Mouse (Mus musculus): Measurements from ENCODE around the gene Cd84. TPM values are rescaled to one million over a fixed set of nuclear protein-coding genes. Genes with fewer than 3 reads are reported as not detected.
"Not testable (repeated sequence)": the region's sequence is repeated elsewhere in the genome, so short reads cannot be mapped to it uniquely, and the experiment has no call there.

Cd84 gene
- 0.84 and 1.5 TPM in 2 replicates for polyA plus RNA-seq (2015; fragmentation: Nextera tagmentation; extraction: Ambion mirVana)

- 83% methylated on average over 3 of the region's 3 CpGs for WGBS
- no peak for ATAC-seq (ENCODE audit: low read depth)
- no peaks in the 10 kb centered on the region for H3K9me3 ChIP-seq
- H3K9ac ChIP-seq, result no peak within 1 kb of the TSS
- no peak within 1 kb of the TSS for H3K4me3 ChIP-seq
- H3K36me3 ChIP-seq, result no peaks in the 10 kb centered on the region
- H3K4me1 ChIP-seq (replicated peaks), result no peaks in the 10 kb centered on the region
- no peak within 1 kb of the TSS for H3K4me2 ChIP-seq
- H3K27ac ChIP-seq (replicated peaks), result no peak within 1 kb of the TSS
- no peaks in the 10 kb centered on the region for H3K27me3 ChIP-seq
These were observed at the start of gene Cd84 for GRCm38 (mm10) chr1:171839488-171839887. Gene Cd84 (plus strand): TSS chr1:171839697.

GRCm38 (mm10) chr1:171791491-171791890, 48.0 kb upstream of the Cd84 start:
- Histone ChIP-seq H3K27ac (replicated peaks) (no peak overlapping the region), H3K4me1 (replicated peaks) (no peaks in the 10 kb centered on the region), H3K27me3 (no peaks in the 10 kb centered on the region), H3K9me3 (no peaks in the 10 kb centered on the region), H3K9ac (no peak overlapping the region), H3K36me3 (no peaks in the 10 kb centered on the region), H3K4me2 (no peak overlapping the region), H3K4me3 (no peak overlapping the region)
- no peak for ATAC-seq (ENCODE audit: low read depth)
- WGBS, result 90% methylated on average over 3 of the region's 3 CpGs

- Histone ChIP-seq H3K4me3 (no peak overlapping the region), H3K9me3 (no peaks in the 10 kb centered on the region), H3K36me3 (no peaks in the 10 kb centered on the region), H3K27ac (replicated peaks) (no peak overlapping the region), H3K4me2 (no peak overlapping the region), H3K4me1 (replicated peaks) (no peaks in the 10 kb centered on the region), H3K9ac (no peak overlapping the region), H3K27me3 (no peaks in the 10 kb centered on the region)
- ATAC-seq (ENCODE audit: low read depth), result no peak
- WGBS, result 87% methylated on average over 2 of the region's 2 CpGs
These were observed 43.3 kb upstream of the Cd84 start for GRCm38 (mm10) chr1:171796185-171796584.

- Histone ChIP-seq H3K36me3 (no peaks in the 10 kb centered on the region), H3K27me3 (no peaks in the 10 kb centered on the region), H3K9ac (no peak overlapping the region), H3K9me3 (no peaks in the 10 kb centered on the region), H3K4me1 (replicated peaks) (no peaks in the 10 kb centered on the region), H3K27ac (replicated peaks) (no peak overlapping the region), H3K4me3 (no peak overlapping the region), H3K4me2 (no peak overlapping the region)
- ATAC-seq (ENCODE audit: low read depth), result no peak
- WGBS, result 76% methylated on average over 1 of the region's 1 CpGs
These were observed 41.7 kb upstream of the Cd84 start for GRCm38 (mm10) chr1:171797840-171798239.

- H3K4me3 ChIP-seq, result no peak overlapping the region
- H3K36me3 ChIP-seq, result no peaks in the 10 kb centered on the region
- H3K27ac ChIP-seq (replicated peaks), result no peak overlapping the region
- H3K27me3 ChIP-seq, result no peaks in the 10 kb centered on the region
- no peaks in the 10 kb centered on the region for H3K4me1 ChIP-seq (replicated peaks)
- no peak overlapping the region for H3K4me2 ChIP-seq
- ATAC-seq (ENCODE audit: low read depth), result no peak
- H3K9ac ChIP-seq, result no peak overlapping the region
- 89% methylated on average over 4 of the region's 4 CpGs for WGBS
- no peaks in the 10 kb centered on the region for H3K9me3 ChIP-seq
These were observed 39.8 kb upstream of the Cd84 start for GRCm38 (mm10) chr1:171799648-171800047.

GRCm38 (mm10) chr1:171811048-171811447, 28.4 kb upstream of the Cd84 start:
- not testable (repeated sequence) for H3K27ac ChIP-seq (replicated peaks); H3K36me3 ChIP-seq; H3K27me3 ChIP-seq; H3K4me3 ChIP-seq; H3K9ac ChIP-seq; ATAC-seq (ENCODE audit: low read depth); H3K9me3 ChIP-seq; H3K4me2 ChIP-seq; H3K4me1 ChIP-seq (replicated peaks)
- WGBS, result 91% methylated on average over 1 of the region's 1 CpGs

- Histone ChIP-seq H3K9ac (no peak overlapping the region), H3K9me3 (no peaks in the 10 kb centered on the region), H3K4me1 (replicated peaks) (no peaks in the 10 kb centered on the region), H3K27ac (replicated peaks) (no peak overlapping the region), H3K4me2 (no peak overlapping the region), H3K4me3 (no peak overlapping the region), H3K27me3 (no peaks in the 10 kb centered on the region), H3K36me3 (no peaks in the 10 kb centered on the region)
- 12% methylated on average over 8 of the region's 8 CpGs for WGBS
- peak; percentile 96 for ATAC-seq (ENCODE audit: low read depth)
These were observed 23.7 kb upstream of the Cd84 start for GRCm38 (mm10) chr1:171815545-171816439.

- no peak for ATAC-seq (ENCODE audit: low read depth)
- Histone ChIP-seq H3K9me3 (no peaks in the 10 kb centered on the region), H3K4me3 (no peak overlapping the region), H3K9ac (no peak overlapping the region), H3K27ac (replicated peaks) (no peak overlapping the region), H3K4me2 (no peak overlapping the region), H3K4me1 (replicated peaks) (no peaks in the 10 kb centered on the region), H3K27me3 (no peaks in the 10 kb centered on the region), H3K36me3 (no peaks in the 10 kb centered on the region)
- WGBS, result 90% methylated on average over 4 of the region's 4 CpGs
These were observed 22.5 kb upstream of the Cd84 start for GRCm38 (mm10) chr1:171816991-171817390.

GRCm38 (mm10) chr1:171821331-171821730, 18.2 kb upstream of the Cd84 start:
- WGBS, result 39% methylated on average over 1 of the region's 1 CpGs
- Histone ChIP-seq H3K4me1 (replicated peaks) (no peaks in the 10 kb centered on the region), H3K4me2 (no peak overlapping the region), H3K9ac (no peak overlapping the region), H3K27me3 (no peaks in the 10 kb centered on the region), H3K4me3 (no peak overlapping the region), H3K27ac (replicated peaks) (no peak overlapping the region), H3K9me3 (no peaks in the 10 kb centered on the region), H3K36me3 (no peaks in the 10 kb centered on the region)
- no peak for ATAC-seq (ENCODE audit: low read depth)

- H3K9ac ChIP-seq, result no peak overlapping the region
- no peak overlapping the region for H3K4me3 ChIP-seq
- H3K4me2 ChIP-seq, result no peak overlapping the region
- H3K4me1 ChIP-seq (replicated peaks), result no peaks in the 10 kb centered on the region
- WGBS, result 45% methylated on average over 4 of the region's 4 CpGs
- H3K9me3 ChIP-seq, result no peaks in the 10 kb centered on the region
- H3K27ac ChIP-seq (replicated peaks), result no peak overlapping the region
- no peaks in the 10 kb centered on the region for H3K36me3 ChIP-seq
- ATAC-seq (ENCODE audit: low read depth), result no peak
- no peaks in the 10 kb centered on the region for H3K27me3 ChIP-seq
These were observed 14.0 kb upstream of the Cd84 start for GRCm38 (mm10) chr1:171825462-171825861.

- Histone ChIP-seq H3K27ac (replicated peaks) (no peak overlapping the region), H3K9me3 (no peaks in the 10 kb centered on the region), H3K36me3 (no peaks in the 10 kb centered on the region), H3K4me1 (replicated peaks) (no peaks in the 10 kb centered on the region), H3K9ac (no peak overlapping the region), H3K4me2 (no peak overlapping the region), H3K27me3 (no peaks in the 10 kb centered on the region), H3K4me3 (no peak overlapping the region)
- no peak for ATAC-seq (ENCODE audit: low read depth)
These were observed 13.3 kb upstream of the Cd84 start for GRCm38 (mm10) chr1:171826164-171826563.

- no peak overlapping the region for H3K9ac ChIP-seq
- no peak for ATAC-seq (ENCODE audit: low read depth)
- H3K4me1 ChIP-seq (replicated peaks), result no peaks in the 10 kb centered on the region
- no peak overlapping the region for H3K4me3 ChIP-seq
- no peaks in the 10 kb centered on the region for H3K36me3 ChIP-seq
- no peaks in the 10 kb centered on the region for H3K27me3 ChIP-seq
- no peak overlapping the region for H3K4me2 ChIP-seq
- H3K27ac ChIP-seq (replicated peaks), result no peak overlapping the region
- H3K9me3 ChIP-seq, result no peaks in the 10 kb centered on the region
These were observed 11.8 kb upstream of the Cd84 start for GRCm38 (mm10) chr1:171827674-171828073.

GRCm38 (mm10) chr1:171840450-171841023, 1.0 kb downstream of the Cd84 start:
- Histone ChIP-seq H3K36me3 (no peaks in the 10 kb centered on the region), H3K27ac (replicated peaks) (no peak overlapping the region), H3K4me1 (replicated peaks) (no peaks in the 10 kb centered on the region), H3K4me2 (no peak overlapping the region), H3K9me3 (no peaks in the 10 kb centered on the region), H3K4me3 (no peak overlapping the region), H3K27me3 (no peaks in the 10 kb centered on the region), H3K9ac (no peak overlapping the region)
- WGBS, result 89% methylated on average over 4 of the region's 4 CpGs
- ATAC-seq (ENCODE audit: low read depth), result no peak
